In the genomic region with DNA sequence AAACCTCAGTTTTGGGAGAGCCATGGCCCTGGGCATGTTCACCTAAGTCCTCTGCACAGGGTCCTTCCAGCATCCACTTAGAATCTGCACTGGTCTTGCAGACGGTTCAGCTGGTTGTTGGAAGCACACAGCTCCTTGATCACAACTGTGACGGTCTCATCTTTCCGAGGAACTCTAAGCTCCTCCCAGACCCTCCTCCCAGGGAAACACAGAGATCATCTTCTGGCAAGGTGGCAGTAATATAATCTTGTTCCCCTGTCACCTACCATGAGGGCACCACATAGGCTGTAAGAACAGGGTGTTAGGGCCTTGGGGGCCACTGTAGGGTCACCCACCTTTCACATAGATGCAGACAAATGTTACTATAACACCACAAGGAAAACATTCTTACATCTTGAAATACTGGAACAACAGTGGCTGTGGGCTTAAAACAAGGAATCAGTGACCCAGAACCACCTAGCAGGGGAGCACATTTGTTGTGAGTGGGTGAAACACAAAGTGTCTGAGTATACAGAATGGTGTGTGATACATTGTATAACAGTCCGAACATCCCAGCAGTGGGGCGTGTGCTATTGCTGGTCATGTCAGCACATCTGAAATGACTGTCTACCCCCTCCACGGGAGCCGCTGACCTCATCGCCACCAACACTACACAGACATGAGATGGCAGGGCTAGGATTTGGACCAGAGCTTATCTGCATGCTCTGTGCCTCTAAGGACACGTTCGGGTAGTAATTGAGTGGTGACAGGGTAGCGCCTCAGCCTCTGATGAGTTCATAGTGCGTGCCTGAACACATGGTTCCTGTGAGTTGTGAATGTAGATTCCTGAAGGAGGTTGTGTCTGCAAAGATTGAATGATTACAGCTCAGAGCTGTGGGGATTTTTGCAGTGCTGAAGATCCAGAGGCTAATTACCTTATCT, we compare ENCODE assay signal across 17 mouse cellular contexts. TPM values are rescaled to one million over a fixed set of nuclear protein-coding genes. Genes with fewer than 3 reads are reported as not detected.
DNase-seq lines count a peak whose midpoint lies in the region; ATAC-seq and TF ChIP-seq lines count a peak whose summit lies in the region.
"Had no signal": no experiment of that assay in that cellular context is flagged by ENCODE, and none has a peak within 500 bp of the region (broad histone marks: within the 10 kb centered on the region; RNA-seq: fewer than 3 reads in every experiment).

No protein-coding gene starts in this region.

- no peaks in the 10 kb centered on the region for H3K27me3 ChIP-seq in kidney, embryonic 14.5 days (ENCODE audit: control insufficient read depth, insufficient read depth, low read length)
- H3K27me3 ChIP-seq in heart, adult 2 months (ENCODE audit: control insufficient read depth, insufficient read depth, low read length), result no peaks in the 10 kb centered on the region; the same call in 1 of the 2 replicates
- no peaks in the 10 kb centered on the region for H3K27me3 ChIP-seq in heart, embryonic 16.5 days (ENCODE audit: control insufficient read depth, insufficient read depth, low read length)
- peaks cover 1% of the 10 kb centered on the region; the same call in 1 of the 2 replicates for H3K27me3 ChIP-seq in intestine, postnatal 0 days (replicated peaks; ENCODE audit: control insufficient read depth, insufficient read depth, low read length)
- H3K27me3 ChIP-seq: hindbrain, embryonic 15.5 days; liver, embryonic 13.5 days had no signal

- H3K79me2 ChIP-seq in heart, adult 2 months (replicated peaks; ENCODE audit: control insufficient read depth, insufficient read depth, low read length), result no peaks in the 10 kb centered on the region

- peak; percentile 84 for ATAC-seq in kidney, embryonic 14.5 days (ENCODE audit: low FRiP score, low TSS enrichment)
- peak; percentile 92 for ATAC-seq in heart, embryonic 16.5 days (replicated peaks; ENCODE audit: extremely low read depth, insufficient read depth, low FRiP score)
- ATAC-seq in intestine, postnatal 0 days, result peak; percentile 74
- no peak for ATAC-seq in activated CD4-positive, CD25-positive, alpha-beta regulatory T cell, adult 4 months
- ATAC-seq: forebrain, postnatal 0 days; lung, postnatal 0 days had no signal

- intact Hi-C loops in heart, adult 2 months (cut with DNase I), result no loop called here

- no peak overlapping the region for H3K4me2 ChIP-seq in kidney, embryonic 14.5 days (replicated peaks; ENCODE audit: low read depth, low read length)
- H3K4me2 ChIP-seq in heart, embryonic 16.5 days (ENCODE audit: low read depth, low read length), result peak overlapping the region; percentile 13; the same call in 1 of the 2 replicates
- H3K4me2 ChIP-seq in intestine, postnatal 0 days (replicated peaks; ENCODE audit: low read depth), result peak overlapping the region; percentile 53
- H3K4me2 ChIP-seq: hindbrain, embryonic 15.5 days; liver, embryonic 13.5 days had no signal

- H3K27ac ChIP-seq in kidney, embryonic 14.5 days (ENCODE audit: low read depth, low read length), result no peak overlapping the region
- no peak overlapping the region for H3K27ac ChIP-seq in heart, adult 2 months
- H3K27ac ChIP-seq in heart, embryonic 16.5 days (ENCODE audit: low read length), result peak overlapping the region; percentile 40
- H3K27ac ChIP-seq in intestine, postnatal 0 days (ENCODE audit: low read depth, low read length), result no peak overlapping the region
- H3K27ac ChIP-seq: embryonic facial prominence, embryonic 10.5 days; hindbrain, embryonic 15.5 days; liver, embryonic 13.5 days; midbrain, embryonic 10.5 days had no signal

- no peaks in the 10 kb centered on the region; the same call in 1 of the 2 replicates for H3K4me1 ChIP-seq in kidney, embryonic 14.5 days (ENCODE audit: control insufficient read depth, insufficient read depth, low read length)
- peaks cover 9% of the 10 kb centered on the region; the same call in 1 of the 2 replicates for H3K4me1 ChIP-seq in heart, adult 2 months (ENCODE audit: control insufficient read depth, insufficient read depth, low read length)
- peaks cover 25% of the 10 kb centered on the region for H3K4me1 ChIP-seq in heart, embryonic 16.5 days (ENCODE audit: control insufficient read depth, insufficient read depth, low read length)
- H3K4me1 ChIP-seq in intestine, postnatal 0 days (replicated peaks; ENCODE audit: control insufficient read depth, insufficient read depth, low read length), result 0 out of 2 replicates have a peak, but pooled peaks cover 5% of the 10 kb centered on the region
- H3K4me1 ChIP-seq: embryonic facial prominence, embryonic 10.5 days had no signal

- H3K9ac ChIP-seq in kidney, embryonic 14.5 days (ENCODE audit: low read depth, low read length), result no peak overlapping the region
- H3K9ac ChIP-seq in heart, adult 2 months (ENCODE audit: low read depth, low read length), result no peak overlapping the region
- H3K9ac ChIP-seq in heart, embryonic 16.5 days (ENCODE audit: low read length), result no peak overlapping the region
- no peak overlapping the region for H3K9ac ChIP-seq in intestine, postnatal 0 days (ENCODE audit: low read depth, low read length)
- H3K9ac ChIP-seq: forebrain, postnatal 0 days; hindbrain, embryonic 15.5 days; liver, embryonic 13.5 days had no signal

- peak; percentile 94 for TF ChIP-seq EP300 in heart, adult 2 months (IDR thresholded peaks at IDR 0.05; ENCODE audit: insufficient read depth, low read depth, low read length)

- no peaks in the 10 kb centered on the region for H3K36me3 ChIP-seq in kidney, embryonic 14.5 days (ENCODE audit: control insufficient read depth, insufficient read depth, low read length)
- H3K36me3 ChIP-seq in heart, adult 2 months (ENCODE audit: control insufficient read depth, insufficient read depth, low read length), result no peaks in the 10 kb centered on the region
- no peaks in the 10 kb centered on the region for H3K36me3 ChIP-seq in heart, embryonic 16.5 days (ENCODE audit: control insufficient read depth, insufficient read depth)
- no peaks in the 10 kb centered on the region for H3K36me3 ChIP-seq in intestine, postnatal 0 days (ENCODE audit: control insufficient read depth, insufficient read depth)
- H3K36me3 ChIP-seq: embryonic facial prominence, embryonic 10.5 days; hindbrain, embryonic 15.5 days; liver, embryonic 13.5 days; midbrain, embryonic 10.5 days had no signal

- no peak for TF ChIP-seq POLR2A in heart, adult 2 months (IDR thresholded peaks at IDR 0.05; ENCODE audit: insufficient read depth, low read depth, low read length)

- WGBS in kidney, embryonic 14.5 days, result 33% methylated on average over 12 of the region's 12 CpGs
- WGBS in heart, adult 2 months, result 31% methylated on average over 12 of the region's 12 CpGs
- WGBS in heart, embryonic 16.5 days, result 29% methylated on average over 12 of the region's 12 CpGs
- 42% methylated on average over 12 of the region's 12 CpGs for WGBS in intestine, postnatal 0 days

- H3K9me3 ChIP-seq in kidney, embryonic 14.5 days (ENCODE audit: control insufficient read depth, low read length), result no peaks in the 10 kb centered on the region
- no peaks in the 10 kb centered on the region for H3K9me3 ChIP-seq in heart, embryonic 16.5 days (replicated peaks; ENCODE audit: control insufficient read depth, low read length)
- H3K9me3 ChIP-seq in intestine, postnatal 0 days (ENCODE audit: control insufficient read depth), result no peaks in the 10 kb centered on the region
- H3K9me3 ChIP-seq: embryonic facial prominence, embryonic 10.5 days; hindbrain, embryonic 15.5 days; liver, embryonic 13.5 days; midbrain, embryonic 10.5 days had no signal

- no peak for TF ChIP-seq CTCF in heart, adult 2 months (IDR thresholded peaks at IDR 0.05)
- TF ChIP-seq CTCF in intestine, postnatal 0 days (IDR thresholded peaks at IDR 0.05; ENCODE audit: low read depth), result no peak

- H3K4me3 ChIP-seq in kidney, embryonic 14.5 days (ENCODE audit: low read length), result no peak overlapping the region
- no peak overlapping the region for H3K4me3 ChIP-seq in heart, adult 2 months
- H3K4me3 ChIP-seq in heart, embryonic 16.5 days (ENCODE audit: low read length), result no peak overlapping the region
- peak overlapping the region; percentile 1; the same call in 1 of the 2 replicates for H3K4me3 ChIP-seq in intestine, postnatal 0 days (ENCODE audit: low read depth, low read length)
- H3K4me3 ChIP-seq: embryonic facial prominence, embryonic 10.5 days; hindbrain, embryonic 15.5 days; liver, embryonic 13.5 days; midbrain, embryonic 10.5 days had no signal

- no peak for DNase-seq in kidney, postnatal 4 days
- peak in 1 of 2 experiments; percentile 68 for DNase-seq in heart, adult 2 months
- DNase-seq in left cerebral cortex, adult 8-10 months (ENCODE audit: low spot score in 2 of 2), result no peak
- no peak for DNase-seq in cerebellum, adult 18-20 months
- DNase-seq: cerebellum, postnatal 25 days; forebrain, postnatal 0 days; gastrocnemius, postnatal 14 days; kidney, postnatal 10 days; liver, embryonic 13.5 days had no signal

RNA-seq across cellular contexts. Expression of gene Tent4a, which starts 28.5 kb away (rescaled TPM):
- polyA plus RNA-seq in kidney, embryonic 14.5 days (2014; fragmentation: Nextera tagmentation; extraction: Ambion mirVana), result 8.3 and 8.6 TPM in 2 replicates
- total RNA-seq in heart, adult 2 months (2021), result 10 to 100 TPM; 11.0 to 12.7 TPM
- polyA plus RNA-seq in heart, adult 2 months (2012; rRNA removed), result 8.1 and 8.9 TPM in 2 replicates
- 3.3 and 3.5 TPM in 2 replicates for polyA plus RNA-seq in heart, embryonic 16.5 days (2015; fragmentation: Nextera tagmentation; extraction: Ambion mirVana)
- 2.3 and 2.7 TPM in 2 replicates for polyA plus RNA-seq in intestine, postnatal 0 days (2015; fragmentation: Nextera tagmentation; extraction: Ambion mirVana)
- total RNA-seq in left cerebral cortex, adult 8-10 months (2022), result 10 to 100 TPM; 40.9 to 45.1 (median 44.2) TPM
- polyA plus RNA-seq in activated CD4-positive, CD25-positive, alpha-beta regulatory T cell, adult 4 months (2017; shearing (Covaris generic)), result 1 to 10 TPM; 4.4 to 4.5 TPM

RNA-seq across cellular contexts. Expression of gene Nsun2, which starts 29.4 kb away (rescaled TPM):
- polyA plus RNA-seq in kidney, embryonic 14.5 days (2014; fragmentation: Nextera tagmentation; extraction: Ambion mirVana), result 88.5 and 142 TPM in 2 replicates
- 10 to 100 TPM; 40.4 to 47.9 TPM for total RNA-seq in heart, adult 2 months (2021)
- 29.3 and 53.3 TPM in 2 replicates for polyA plus RNA-seq in heart, adult 2 months (2012; rRNA removed)
- polyA plus RNA-seq in heart, embryonic 16.5 days (2015; fragmentation: Nextera tagmentation; extraction: Ambion mirVana), result 66.1 and 78.0 TPM in 2 replicates
- 35.0 and 38.8 TPM in 2 replicates for polyA plus RNA-seq in intestine, postnatal 0 days (2015; fragmentation: Nextera tagmentation; extraction: Ambion mirVana)
- total RNA-seq in left cerebral cortex, adult 8-10 months (2022), result 10 to 100 TPM; 73.7 to 94.6 (median 86.7) TPM
- 10 to 100 TPM; 35.8 to 36.9 TPM for polyA plus RNA-seq in activated CD4-positive, CD25-positive, alpha-beta regulatory T cell, adult 4 months (2017; shearing (Covaris generic))

RNA-seq across cellular contexts. Expression of gene Srd5a1, which starts 48.3 kb away (rescaled TPM):
- polyA plus RNA-seq in kidney, embryonic 14.5 days (2014; fragmentation: Nextera tagmentation; extraction: Ambion mirVana), result 18.1 and 24.1 TPM in 2 replicates
- total RNA-seq in heart, adult 2 months (2021), result under 1 TPM; 0.64 to 0.65 TPM
- 1.2 and 1.3 TPM in 2 replicates for polyA plus RNA-seq in heart, adult 2 months (2012; rRNA removed)
- 6.8 and 8.8 TPM in 2 replicates for polyA plus RNA-seq in heart, embryonic 16.5 days (2015; fragmentation: Nextera tagmentation; extraction: Ambion mirVana)
- polyA plus RNA-seq in intestine, postnatal 0 days (2015; fragmentation: Nextera tagmentation; extraction: Ambion mirVana), result 7.1 and 8.6 TPM in 2 replicates
- 1 to 10 TPM; 8.4 to 8.7 (median 8.5) TPM for total RNA-seq in left cerebral cortex, adult 8-10 months (2022)
- polyA plus RNA-seq in activated CD4-positive, CD25-positive, alpha-beta regulatory T cell, adult 4 months (2017; shearing (Covaris generic)), result under 1 TPM; 0.29 to 0.61 TPM
